Mouse (Mus musculus) lung, adult 2 months (tissue): ENCODE results near the gene 4430402I18Rik.

Experiments used
- CTCF ChIP-seq: fragments of 200-500 bp; IDR thresholded peaks from 2 replicates; pipeline ENCODE4 v1.5.1; 2011; ENCODE audit warnings: mild to moderate bottlenecking, low read length, control low read depth; ENCODE audit not compliant: insufficient read depth
- POLR2A ChIP-seq: fragments of 200-500 bp; IDR thresholded peaks from 2 replicates; pipeline ENCODE4 v1.6.1; 2011; ENCODE audit warnings: low read depth, mild to moderate bottlenecking, control low read depth, low read length, borderline replicate concordance; ENCODE audit errors: extremely low read depth

DNA sequence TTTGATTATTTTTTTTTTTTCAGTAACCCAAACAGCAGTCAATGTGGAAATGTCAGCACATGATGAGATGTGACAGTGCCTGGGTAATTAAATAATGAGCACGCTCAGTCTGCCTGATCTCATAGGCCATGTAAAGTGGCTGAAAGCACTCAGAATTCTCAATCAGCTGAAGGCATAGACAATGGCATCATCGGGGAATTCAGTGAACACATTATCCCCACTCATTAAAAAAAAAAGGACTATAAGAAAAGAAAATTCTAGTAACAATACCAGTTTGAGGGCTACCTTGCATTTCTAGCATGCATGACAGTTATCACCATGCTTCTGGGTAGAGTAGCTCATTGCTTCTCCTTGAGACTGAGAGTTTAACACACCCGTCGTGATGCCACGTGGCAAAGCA is 16.3 kb downstream of the 4430402I18Rik start:
- no peak for TF ChIP-seq CTCF
- TF ChIP-seq POLR2A: no peak
